Mouse (Mus musculus) frontal cortex, postnatal 14 days (tissue): ENCODE measurements around the gene Atp6v1e1.
"Not testable (repeated sequence)": the region's sequence is repeated elsewhere in the genome, so short reads cannot be mapped to it uniquely, and the experiment has no call there.

Experiments used
- DNase-seq, 2 experiments: peaks; one replicate each; pipeline ENCODE4 v3.0.0; 2022; ENCODE audit warnings: low spot score in 2 of 2

The Atp6v1e1 gene

GRCm38 (mm10) chr6:120822307-120822928 is at the start of gene Atp6v1e1:
TSS of gene Atp6v1e1 (minus strand) at chr6:120822793.
- DNase-seq: peak; percentile 87 to 88

- DNase-seq: no peak
Measured at GRCm38 (mm10) chr6:120871286-120871685, 48.7 kb upstream of the Atp6v1e1 start.

- DNase-seq: no peak
Measured at GRCm38 (mm10) chr6:120868824-120869223, 46.2 kb upstream of the Atp6v1e1 start.

GRCm38 (mm10) chr6:120866051-120866814 is 43.6 kb upstream of the Atp6v1e1 start:
- no peak for DNase-seq

GRCm38 (mm10) chr6:120860079-120860478 is 37.5 kb upstream of the Atp6v1e1 start:
- DNase-seq: no peak

DNA sequence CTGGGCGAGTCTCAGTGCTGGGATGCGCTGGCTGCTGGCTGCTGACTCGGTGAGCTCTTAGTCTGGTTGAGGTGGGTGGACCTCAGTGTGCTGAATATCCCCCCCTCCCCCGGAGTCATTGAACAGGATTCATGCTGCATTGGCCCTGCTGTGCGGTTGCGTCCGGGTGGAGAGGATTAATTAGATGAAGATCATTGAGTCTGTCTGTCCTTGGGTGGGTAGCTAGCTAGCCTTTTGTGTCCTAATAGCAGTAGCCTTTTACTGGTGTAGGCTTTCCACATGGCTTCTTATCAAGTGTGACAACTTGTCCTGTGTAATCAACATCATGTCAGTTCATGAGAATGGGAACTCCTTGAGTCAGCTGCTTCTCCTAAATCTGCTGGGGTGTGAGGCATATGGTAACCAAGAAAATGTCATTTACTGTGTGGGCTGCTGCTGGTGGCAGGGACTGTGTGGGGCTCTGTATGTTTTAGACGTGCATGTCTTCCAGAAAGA is 35.7 kb upstream of the Atp6v1e1 start:
- peak; percentile 24 to 31 for DNase-seq

- DNase-seq: no peak
Measured at GRCm38 (mm10) chr6:120854413-120854812, 31.8 kb upstream of the Atp6v1e1 start.

GRCm38 (mm10) chr6:120850720-120851119 is 28.1 kb upstream of the Atp6v1e1 start:
- DNase-seq: not testable (repeated sequence)

GRCm38 (mm10) chr6:120841754-120842153 is 19.2 kb upstream of the Atp6v1e1 start:
- DNase-seq: no peak

GRCm38 (mm10) chr6:120840258-120840657 is 17.7 kb upstream of the Atp6v1e1 start:
- no peak for DNase-seq

DNA sequence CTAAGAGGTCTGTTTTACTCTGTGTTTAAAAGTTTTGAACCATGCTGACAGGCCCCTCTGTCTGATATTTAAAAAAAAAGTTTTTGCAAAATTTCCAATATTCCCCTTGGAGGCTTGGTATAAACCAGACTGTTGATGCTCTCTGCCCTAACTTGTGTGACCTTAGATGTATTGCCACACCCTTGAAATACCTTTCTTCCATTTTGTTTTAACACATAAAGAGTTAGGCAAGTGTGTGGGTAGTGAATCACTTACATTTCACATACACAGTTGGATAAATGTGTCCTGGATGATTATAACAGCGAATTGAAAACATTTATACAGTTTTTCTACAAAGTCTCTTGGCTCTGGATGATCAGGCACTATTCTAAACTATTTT is 14.5 kb upstream of the Atp6v1e1 start:
- no peak for DNase-seq

DNA sequence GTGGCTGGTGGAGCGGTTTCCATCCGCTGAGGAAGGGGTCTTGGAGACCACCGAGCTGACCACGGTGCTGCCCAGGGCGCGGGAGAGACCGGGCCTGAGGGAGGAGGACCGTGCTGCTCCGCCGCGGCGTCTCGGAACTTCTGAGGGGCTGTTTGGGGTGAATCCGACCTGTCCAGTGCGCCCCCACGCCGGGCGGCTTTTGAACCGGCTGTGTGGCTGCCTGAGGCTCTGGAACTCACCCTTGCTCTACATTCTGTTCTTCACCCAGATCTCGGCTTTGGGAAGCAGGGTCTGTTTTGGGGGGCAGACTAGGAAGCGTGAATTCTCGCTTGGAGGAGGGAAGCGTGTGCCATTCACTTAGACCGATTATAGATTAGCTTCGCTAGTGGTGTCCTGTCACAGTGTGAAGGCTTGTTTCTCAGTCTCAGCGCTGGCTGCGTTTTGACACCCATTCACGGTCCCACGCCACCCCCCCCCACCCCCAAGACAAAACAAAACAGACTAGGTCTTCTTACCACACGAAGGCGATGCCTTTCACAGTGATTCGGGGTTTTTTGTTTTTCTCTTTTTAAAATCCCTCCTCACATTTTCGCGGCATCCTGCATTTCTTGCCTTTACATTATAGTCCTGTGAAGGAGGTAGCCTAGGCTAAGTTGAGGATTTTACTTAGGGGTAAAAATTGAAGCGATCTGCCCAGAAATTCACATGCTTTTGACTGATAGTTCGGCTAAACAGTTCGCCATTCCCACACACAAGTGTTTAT is 14.0 kb upstream of the Atp6v1e1 start:
- no peak for DNase-seq

DNA sequence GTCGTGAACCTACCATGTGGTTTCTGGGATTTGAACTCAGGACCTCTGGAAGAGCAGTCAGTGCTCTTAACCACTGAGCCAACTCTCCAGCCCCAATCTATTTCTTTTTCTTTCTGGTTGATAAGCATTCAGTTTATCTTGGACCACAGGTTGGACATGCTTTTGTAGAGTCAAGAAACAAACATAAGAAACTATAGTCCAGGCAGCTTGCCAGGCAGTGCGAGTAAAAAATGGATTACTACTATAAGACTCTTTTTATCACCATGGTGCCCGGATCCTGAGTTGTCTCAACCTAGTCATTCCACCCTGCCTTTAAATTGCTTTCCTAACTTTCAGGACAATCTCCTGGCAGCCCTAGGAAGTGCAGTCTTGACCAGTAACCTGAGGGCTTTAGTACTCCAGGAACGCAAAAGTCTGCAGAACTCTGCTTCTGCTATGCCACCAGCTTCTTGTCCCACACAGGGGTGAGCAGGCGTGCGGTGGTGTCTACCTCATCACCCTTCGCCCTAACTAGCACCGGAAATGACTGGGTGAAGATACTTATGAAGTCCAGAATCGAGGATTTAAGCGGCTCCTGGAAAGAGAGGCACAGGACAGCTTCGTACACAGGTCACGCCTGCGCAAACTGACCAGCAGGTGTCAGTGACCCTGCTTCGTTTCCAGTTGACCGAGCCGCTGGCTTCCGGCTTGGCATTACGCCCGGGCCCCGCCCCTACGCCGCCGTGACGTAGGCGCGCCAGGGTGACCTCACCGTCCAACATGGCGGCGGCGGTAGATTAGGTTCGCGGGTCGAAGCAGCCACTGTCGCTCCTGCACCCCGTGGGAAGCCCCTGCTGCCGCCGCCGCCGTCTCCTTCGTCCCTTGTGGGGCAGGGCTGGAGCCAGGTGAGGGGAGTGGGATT is 13.1 kb upstream of the Atp6v1e1 start, which contains the start of gene Bcl2l13:
TSS of gene Bcl2l13 (plus strand) at position 739 of the 901 bp plus-strand sequence.
- peak; percentile 86 to 92 for DNase-seq

DNA sequence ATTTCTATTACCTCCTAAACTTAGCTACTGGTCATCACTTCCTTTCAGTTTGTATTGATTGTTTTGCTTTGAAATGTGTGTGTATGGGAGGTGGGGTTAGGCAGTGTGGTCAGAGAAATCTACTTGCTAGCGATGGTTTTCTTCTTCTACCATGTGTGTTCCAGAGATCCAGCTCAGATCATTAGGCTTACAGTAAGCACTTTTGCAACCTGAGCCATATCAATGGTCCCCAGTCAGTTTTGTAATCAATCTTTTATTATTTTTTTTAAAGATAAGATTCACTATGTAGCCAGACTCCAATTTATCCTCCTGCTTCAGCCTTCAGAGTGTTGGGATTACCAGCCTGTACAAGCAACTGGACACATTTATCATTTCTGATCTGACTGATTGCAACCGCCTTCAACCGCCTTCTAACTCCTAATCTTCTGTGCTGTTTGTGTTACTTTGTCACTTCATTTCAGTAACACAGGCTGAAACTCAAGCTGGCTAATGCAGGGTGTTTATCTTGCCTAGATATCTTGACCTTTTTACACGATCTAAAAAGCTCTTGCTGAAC is 12.3 kb upstream of the Atp6v1e1 start:
- DNase-seq: no peak

DNA sequence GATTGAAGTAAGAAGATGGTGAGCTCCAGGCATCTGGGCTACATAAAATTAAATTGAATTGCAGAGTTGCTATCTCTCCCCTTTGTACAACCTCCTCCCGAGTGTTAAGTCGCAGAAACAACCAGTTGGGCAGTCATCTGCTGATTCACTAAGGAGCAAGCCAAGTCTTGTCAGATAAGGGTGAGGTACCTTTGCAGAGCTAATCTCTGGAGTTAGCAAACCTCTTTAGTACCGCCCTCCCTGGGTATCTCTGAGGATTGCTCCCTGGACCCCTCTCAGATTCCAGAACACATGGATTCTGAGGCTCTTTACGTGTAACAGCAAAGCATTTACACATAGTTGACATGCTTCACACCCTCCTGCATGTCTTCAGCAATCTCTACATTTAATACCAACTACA is 9.5 kb upstream of the Atp6v1e1 start:
- no peak for DNase-seq

- no peak for DNase-seq
Measured at GRCm38 (mm10) chr6:120830866-120831608, 8.4 kb upstream of the Atp6v1e1 start.

DNA sequence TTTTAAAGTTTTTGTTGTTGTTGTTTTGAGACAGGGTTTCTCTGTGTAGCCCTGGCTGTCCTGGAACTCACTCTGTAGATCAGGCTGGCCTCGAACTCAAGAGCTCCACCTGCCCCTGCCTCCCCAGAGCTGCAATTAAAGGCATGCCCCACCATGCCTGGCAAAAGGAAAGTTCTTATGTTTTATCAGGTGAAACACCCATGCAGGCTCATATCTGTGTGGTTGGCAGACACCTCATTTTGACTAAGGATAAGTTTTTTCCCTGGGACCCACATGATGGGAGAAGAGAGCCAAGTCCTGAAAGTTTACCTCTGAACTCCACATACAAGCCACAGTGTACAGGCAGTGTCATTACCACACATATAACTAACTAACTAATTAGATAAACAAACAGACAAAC is 7.5 kb upstream of the Atp6v1e1 start:
- no peak for DNase-seq

- DNase-seq: no peak
Measured at GRCm38 (mm10) chr6:120822937-120823614, 483 bp upstream of the Atp6v1e1 start.

GRCm38 (mm10) chr6:120821715-120822114 is 878 bp downstream of the Atp6v1e1 start:
- no peak for DNase-seq

DNA sequence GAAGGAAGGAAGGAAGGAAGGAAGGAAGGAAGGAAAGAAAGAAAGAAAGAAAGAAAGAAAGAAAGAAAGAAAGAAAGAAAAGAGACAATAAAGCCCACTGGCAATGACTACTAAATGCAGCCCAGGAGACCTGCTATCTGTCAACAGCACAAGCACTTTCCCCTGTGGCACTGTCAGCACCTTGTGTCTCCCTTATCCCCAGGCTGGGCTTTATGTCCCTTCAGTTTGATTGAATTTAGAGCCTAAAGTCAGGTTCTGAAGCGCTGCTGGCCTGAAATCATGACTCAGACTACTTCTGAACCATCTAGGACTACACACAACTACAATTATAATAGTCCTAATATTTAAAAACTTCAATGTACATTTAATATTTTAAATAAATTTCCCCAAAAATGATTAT is 1.7 kb downstream of the Atp6v1e1 start:
- DNase-seq: no peak
